Comparison of ENCODE assay signal across 25 mouse cellular contexts in genomic region chr7:119258222-119258621, GRCm38 (mm10).
"Had no signal": no experiment of that assay in that cellular context is flagged by ENCODE, and none has a peak within 500 bp of the region (broad histone marks: within the 10 kb centered on the region; RNA-seq: fewer than 3 reads in every experiment).

No protein-coding gene starts in this region.

- H3K27me3 ChIP-seq: embryonic facial prominence, embryonic 12.5 days; embryonic facial prominence, embryonic 13.5 days; embryonic facial prominence, embryonic 15.5 days; forebrain, embryonic 12.5 days; forebrain, embryonic 13.5 days; forebrain, embryonic 15.5 days had no signal

- H3K27ac ChIP-seq: embryonic facial prominence, embryonic 10.5 days; embryonic facial prominence, embryonic 12.5 days; embryonic facial prominence, embryonic 13.5 days; embryonic facial prominence, embryonic 15.5 days; forebrain, embryonic 10.5 days; forebrain, embryonic 12.5 days; forebrain, embryonic 13.5 days; forebrain, embryonic 15.5 days; gastrocnemius, adult 2 months; heart, adult 2 months; heart, embryonic 10.5 days had no signal

- H3K4me1 ChIP-seq: embryonic facial prominence, embryonic 12.5 days; embryonic facial prominence, embryonic 13.5 days; embryonic facial prominence, embryonic 15.5 days; forebrain, embryonic 10.5 days; forebrain, embryonic 12.5 days; forebrain, embryonic 13.5 days; forebrain, embryonic 15.5 days; heart, embryonic 10.5 days had no signal

- H3K9ac ChIP-seq: embryonic facial prominence, embryonic 12.5 days; embryonic facial prominence, embryonic 13.5 days; embryonic facial prominence, embryonic 15.5 days; forebrain, embryonic 12.5 days; forebrain, embryonic 13.5 days; forebrain, embryonic 15.5 days; forebrain, postnatal 0 days had no signal

- H3K9me3 ChIP-seq: embryonic facial prominence, embryonic 10.5 days; embryonic facial prominence, embryonic 12.5 days; embryonic facial prominence, embryonic 13.5 days; embryonic facial prominence, embryonic 15.5 days; forebrain, embryonic 10.5 days; forebrain, embryonic 12.5 days; forebrain, embryonic 13.5 days; forebrain, embryonic 15.5 days; heart, embryonic 10.5 days had no signal

- DNase-seq: cerebellum, adult 9-11 months; cerebellum, postnatal 10 days; cerebellum, postnatal 14 days; cerebellum, postnatal 25 days; cerebellum, postnatal 36 days; embryo, embryonic 11 days; forebrain, postnatal 0 days; gastrocnemius, adult 2 months; gastrocnemius, postnatal 10 days; gastrocnemius, postnatal 14 days; gastrocnemius, postnatal 25 days; gastrocnemius, postnatal 36 days; heart, adult 11 months; heart, adult 18-20 months; heart, adult 2 months had no signal

- H3K4me3 ChIP-seq: embryonic facial prominence, embryonic 10.5 days; embryonic facial prominence, embryonic 12.5 days; embryonic facial prominence, embryonic 13.5 days; embryonic facial prominence, embryonic 15.5 days; erythroblast, embryonic 14.5 days; forebrain, embryonic 10.5 days; forebrain, embryonic 12.5 days; forebrain, embryonic 13.5 days; forebrain, embryonic 15.5 days; gastrocnemius, adult 2 months; heart, adult 2 months; heart, embryonic 10.5 days had no signal

- H3K36me3 ChIP-seq: embryonic facial prominence, embryonic 10.5 days; embryonic facial prominence, embryonic 12.5 days; embryonic facial prominence, embryonic 13.5 days; embryonic facial prominence, embryonic 15.5 days; forebrain, embryonic 10.5 days; forebrain, embryonic 12.5 days; forebrain, embryonic 15.5 days; heart, embryonic 10.5 days had no signal
